Mouse (Mus musculus) small intestine, adult 2 months (tissue): ENCODE data around the gene Grb2.

Source experiments
- CTCF ChIP-seq: fragments of 200-500 bp; IDR thresholded peaks from 2 replicates; pipeline ENCODE4 v1.5.1; 2012; ENCODE audit warnings: low read depth, mild to moderate bottlenecking, control low read depth, inconsistent platforms, low read length, moderate library complexity, mixed read lengths; ENCODE audit not compliant: insufficient replicate concordance, insufficient read length; ENCODE audit errors: extremely low read depth
- POLR2A ChIP-seq: fragments of 200-500 bp; IDR thresholded peaks from 2 replicates; pipeline ENCODE4 v1.6.1; 2012; ENCODE audit warnings: low read depth, mild to moderate bottlenecking, control low read depth, inconsistent platforms, low read length, moderate library complexity

- TF ChIP-seq CTCF (no peak), POLR2A (no peak)
These were observed 38.4 kb upstream of the Grb2 start for GRCm38 (mm10) chr11:115746762-115747161.
